Mouse (Mus musculus) cortical plate, adult 2 months (tissue): ENCODE data around the gene Alpk1.

Experiments
- CTCF ChIP-seq: fragments of 200-500 bp; IDR thresholded peaks from 2 replicates; pipeline ENCODE4 v1.5.1; 2011; ENCODE audit warnings: mild to moderate bottlenecking, control low read depth, low read length; ENCODE audit not compliant: insufficient read depth; ENCODE audit errors: extremely low read depth
- POLR2A ChIP-seq: fragments of 200-500 bp; IDR thresholded peaks from 2 replicates; pipeline ENCODE4 v1.6.1; 2011; ENCODE audit warnings: mild to moderate bottlenecking, low read length, control low read depth; ENCODE audit not compliant: insufficient read depth; ENCODE audit errors: extremely low read depth

DNA sequence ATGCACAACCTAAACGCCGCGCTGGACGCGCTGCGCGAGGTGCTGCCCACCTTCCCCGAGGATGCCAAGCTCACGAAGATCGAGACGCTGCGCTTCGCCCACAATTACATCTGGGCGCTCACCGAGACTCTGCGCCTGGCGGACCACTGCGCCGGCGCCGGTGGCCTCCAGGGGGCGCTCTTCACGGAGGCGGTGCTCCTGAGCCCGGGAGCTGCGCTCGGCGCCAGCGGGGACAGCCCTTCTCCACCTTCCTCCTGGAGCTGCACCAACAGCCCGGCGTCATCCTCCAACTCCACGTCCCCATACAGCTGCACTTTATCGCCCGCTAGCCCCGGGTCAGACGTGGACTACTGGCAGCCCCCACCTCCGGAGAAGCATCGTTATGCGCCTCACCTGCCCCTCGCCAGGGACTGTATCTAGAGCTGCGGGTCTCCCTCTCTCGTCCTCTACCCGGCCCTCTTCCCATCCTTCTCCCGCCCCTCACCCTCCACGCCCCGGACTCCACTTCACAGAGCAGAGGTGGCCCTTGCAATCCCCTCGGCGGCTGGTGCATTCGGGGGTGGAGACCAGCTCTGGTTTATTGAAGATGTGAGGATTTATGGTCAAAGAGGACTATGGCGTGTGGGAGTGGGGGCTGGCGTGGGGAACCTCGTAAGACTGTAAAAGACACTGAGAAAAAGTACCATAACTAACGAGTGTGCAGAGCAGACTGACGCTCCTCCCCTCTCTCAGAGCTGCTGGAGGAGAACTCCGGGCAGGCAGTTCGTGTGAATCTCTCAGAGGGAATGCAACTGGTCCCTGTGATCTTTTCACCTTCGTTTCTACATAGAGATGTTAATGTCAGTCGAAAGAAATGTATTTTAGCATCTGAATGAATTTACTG, 146.0 kb downstream of the Alpk1 start:
- no peak for TF ChIP-seq POLR2A
- TF ChIP-seq CTCF, result peak; percentile 45
